ENCODE assay signal across 17 mouse cellular contexts in the genomic region with DNA sequence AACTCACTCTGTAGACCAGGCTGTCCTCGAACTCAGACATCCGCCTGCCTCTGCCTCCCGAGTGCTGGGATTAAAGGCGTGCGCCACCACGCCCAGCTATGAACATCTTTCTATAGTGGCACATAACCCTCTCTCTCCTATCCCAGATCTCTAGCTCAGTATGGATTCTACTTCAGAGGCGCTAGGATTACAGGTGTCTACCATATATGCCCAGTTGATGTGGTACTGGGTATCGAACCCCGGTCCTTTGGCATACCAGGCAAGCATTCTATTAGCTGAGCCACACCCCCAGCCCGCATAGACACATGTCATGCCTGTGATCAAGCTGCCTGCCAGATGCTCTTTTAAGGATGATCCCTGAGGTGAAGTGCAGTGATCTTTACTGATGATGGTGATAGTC.
"Had no signal": no experiment of that assay in that cellular context is flagged by ENCODE, and none has a peak within 500 bp of the region (broad histone marks: within the 10 kb centered on the region; RNA-seq: fewer than 3 reads in every experiment).

No protein-coding gene starts in this region.

- DNase-seq: lung, adult 18-20 months; lung, embryonic 14.5 days; lung, postnatal 10 days; lung, postnatal 4 days; retina, postnatal 1 day; right cerebral cortex, adult 18-20 months; right cerebral cortex, postnatal 25 days; right cerebral cortex, postnatal 4 days; spleen, adult 18-20 months; thymus, adult 18-20 months; thymus, postnatal 14 days; thymus, postnatal 36 days had no signal

- H3K27ac ChIP-seq: midbrain, embryonic 10.5 days; midbrain, embryonic 13.5 days; neural tube, embryonic 13.5 days; neural tube, embryonic 15.5 days had no signal

- H3K4me3 ChIP-seq: midbrain, embryonic 10.5 days; midbrain, embryonic 13.5 days; myocyte; neural tube, embryonic 13.5 days; neural tube, embryonic 15.5 days had no signal
